Mouse (Mus musculus) liver, postnatal 0 days (tissue): ENCODE measurements around the gene Map3k7cl. TPM values are rescaled to one million over a fixed set of nuclear protein-coding genes. Genes with fewer than 3 reads are reported as not detected.
A peak's percentile ranks its signal among the peaks of the same experiment; 100 is the strongest.

ENCODE experiments used
- ATAC-seq: fragments of 200-750 bp; cut with Nextera tagmentation; 2 replicates; pipeline ENCODE4 v1.8.0; 2017; ENCODE audit warnings: mild to moderate bottlenecking, moderate library complexity
- DNase-seq: peaks from one replicate; pipeline ENCODE4 v3.0.0-alpha.2; 2016
- H3K27ac ChIP-seq: fragments of 300-500 bp; sonication (generic); 2 replicates; pipeline ENCODE4 v1.5.1; 2014; ENCODE audit warnings: antibody characterized with exemption, moderate library complexity, mild to moderate bottlenecking, low read depth
- H3K27me3 ChIP-seq: fragments of 300-500 bp; sonication (generic); 2 replicates; pipeline ENCODE4 v1.6.1; 2014; ENCODE audit warnings: low read length, control low read depth, mixed read lengths; ENCODE audit not compliant: insufficient read depth
- H3K36me3 ChIP-seq: fragments of 300-500 bp; sonication (generic); replicated peaks from 2 replicates; pipeline ENCODE4 v1.6.1; 2014; ENCODE audit warnings: mild to moderate bottlenecking, control low read depth, low read length, moderate library complexity, mixed read lengths; ENCODE audit not compliant: insufficient read depth
- H3K4me1 ChIP-seq: fragments of 300-500 bp; sonication (generic); 2 replicates; pipeline ENCODE4 v1.6.1; 2014; ENCODE audit warnings: antibody characterized with exemption, mild to moderate bottlenecking, control low read depth; ENCODE audit not compliant: insufficient read depth
- H3K4me2 ChIP-seq: fragments of 300-500 bp; sonication (generic); 2 replicates; pipeline ENCODE4 v1.6.1; 2014; ENCODE audit warnings: low read depth, mild to moderate bottlenecking, low read length, moderate library complexity, mixed read lengths
- H3K4me3 ChIP-seq: fragments of 300-500 bp; sonication (generic); 2 replicates; pipeline ENCODE4 v1.5.1; 2014; ENCODE audit warnings: low read depth, low read length
- H3K9ac ChIP-seq: fragments of 300-500 bp; sonication (generic); replicated peaks from 2 replicates; pipeline ENCODE4 v1.6.1; 2014; ENCODE audit warnings: mild to moderate bottlenecking, moderate library complexity
- H3K9me3 ChIP-seq: fragments of 300-500 bp; sonication (generic); 2 replicates; pipeline ENCODE4 v1.6.1; 2016; ENCODE audit warnings: mild to moderate bottlenecking, control low read depth, low read length, mixed read lengths
- CTCF ChIP-seq: sonication (generic); IDR thresholded peaks from 2 replicates; pipeline ENCODE4 v1.5.1; 2016; ENCODE audit warnings: antibody characterized with exemption, low read depth
- EP300 ChIP-seq: IDR thresholded peaks from 2 replicates; pipeline ENCODE4 v1.6.1; 2016; ENCODE audit warnings: antibody characterized with exemption, low read depth, mild to moderate bottlenecking
- WGBS: fragments of 180-500 bp; shearing (Covaris S2); extraction: QIAGEN DNeasy Blood & Tissue Kit; methylation state at CpG from one replicate; pipeline ENCODE4 v1.1.7; 2014; ENCODE audit not compliant: insufficient replicate concordance; 5-methylcytosine and 5-hydroxymethylcytosine counted together
- polyA plus RNA-seq: library from polyadenylated mRNA; unstranded; fragments of >200 nt; fragmentation: Nextera tagmentation; extraction: Ambion mirVana; gene quantifications from 2 replicates; pipeline ENCODE4 v1.2.1, GENCODE M21; 2015

Gene Map3k7cl
- 0.08 TPM in 1 of 2 replicates, not detected in the other for polyA plus RNA-seq

DNA sequence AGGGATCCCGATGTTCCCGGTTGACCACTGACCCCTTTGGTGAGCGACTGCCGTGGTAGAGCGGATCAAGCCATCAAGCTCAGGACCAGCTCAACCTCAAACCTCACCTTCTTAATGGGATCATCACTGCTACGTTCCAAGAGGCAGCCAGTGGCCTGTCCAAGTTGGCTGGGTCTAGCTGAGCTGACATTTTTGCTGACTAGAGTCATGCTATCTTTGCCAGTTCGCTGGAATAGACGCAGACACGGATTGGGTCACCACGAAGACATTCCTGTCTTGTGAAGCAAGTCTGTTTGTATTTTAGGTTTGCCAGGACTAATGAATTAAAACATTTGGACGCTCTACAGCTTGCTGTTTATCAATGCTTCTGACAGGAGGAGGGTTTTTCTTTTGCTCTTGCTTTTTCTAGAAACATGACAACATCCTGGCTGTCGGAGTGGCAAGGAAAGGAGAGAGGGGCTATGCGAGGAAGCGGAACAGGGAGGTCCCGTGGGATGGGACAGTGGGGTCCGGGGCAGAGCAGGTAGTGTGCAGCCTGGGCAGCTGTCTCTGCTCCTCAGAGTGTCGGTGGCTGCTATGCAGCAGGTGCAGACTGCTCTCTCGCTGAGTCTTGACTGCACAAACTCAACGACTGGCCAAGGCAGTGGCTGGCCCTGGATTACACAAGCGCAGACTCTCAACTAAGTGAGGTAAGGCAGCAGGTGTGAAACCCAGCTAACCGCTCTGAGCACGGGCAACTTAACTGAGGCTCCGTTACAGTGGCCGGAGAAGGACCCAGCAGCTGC, at the start of gene Map3k7cl:
TSS of gene Map3k7cl (plus strand) at position 424 of the 785 bp plus-strand sequence.
- ATAC-seq (no peak), DNase-seq (no peak)
- Histone ChIP-seq H3K27me3 (no peaks in the 10 kb centered on the region), H3K4me3 (no peak within 1 kb of the TSS), H3K4me1 (no peaks in the 10 kb centered on the region), H3K4me2 (no peak within 1 kb of the TSS), H3K9me3 (no peaks in the 10 kb centered on the region), H3K9ac (no peak within 1 kb of the TSS), H3K27ac (no peak within 1 kb of the TSS), H3K36me3 (no peaks in the 10 kb centered on the region)
- 77% methylated on average over 24 of the region's 24 CpGs for WGBS
- TF ChIP-seq EP300 (no peak), CTCF (no peak)

DNA sequence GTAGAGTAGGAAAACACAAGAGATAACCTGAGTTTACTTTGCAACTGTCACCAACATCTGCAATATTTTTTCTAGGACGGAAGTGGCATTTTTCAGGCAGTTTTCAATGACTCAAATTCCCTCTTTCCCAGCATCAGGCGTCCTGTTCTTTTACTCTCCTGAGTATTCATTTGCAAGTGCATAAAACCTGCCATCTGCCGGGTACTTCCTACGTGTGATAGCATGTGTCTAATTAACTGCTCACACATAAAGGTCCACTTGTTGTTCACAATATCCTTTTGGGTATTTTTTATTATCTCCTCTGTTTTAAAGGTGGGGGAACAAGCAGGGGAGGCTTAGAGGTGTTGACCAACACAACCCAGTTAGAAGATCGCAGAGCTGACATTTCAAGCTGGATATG, 41.4 kb upstream of the Map3k7cl start:
- TF ChIP-seq CTCF (no peak), EP300 (no peak)

DNA sequence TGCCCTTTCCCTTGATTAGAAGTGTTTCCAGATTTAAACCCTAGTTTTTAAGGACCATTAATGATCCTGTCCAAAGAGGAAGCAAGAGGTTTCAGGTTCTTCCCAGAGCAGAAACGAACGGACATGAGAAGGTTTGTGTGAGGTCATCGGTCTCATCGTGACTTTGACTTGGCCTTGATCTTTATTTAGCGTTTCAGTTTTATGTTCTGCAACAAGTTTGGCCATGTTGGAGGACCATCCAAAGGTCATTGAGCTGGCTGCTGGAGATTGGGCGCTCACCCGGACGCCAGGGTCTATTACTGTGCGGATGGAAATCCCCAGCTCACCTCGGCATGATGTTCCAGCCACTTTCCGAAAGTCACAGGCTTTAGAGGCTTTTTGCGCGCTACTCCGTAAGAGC, 40.8 kb upstream of the Map3k7cl start:
- TF ChIP-seq CTCF (no peak), EP300 (no peak)
- no peak overlapping the region for H3K27ac ChIP-seq
- no peak for DNase-seq
- no peak overlapping the region for H3K4me2 ChIP-seq
- WGBS: 82% methylated on average over 14 of the region's 14 CpGs
- no peak overlapping the region for H3K9ac ChIP-seq
- H3K9me3 ChIP-seq: no peaks in the 10 kb centered on the region
- ATAC-seq: no peak
- H3K4me1 ChIP-seq: no peaks in the 10 kb centered on the region
- no peaks in the 10 kb centered on the region for H3K36me3 ChIP-seq
- H3K27me3 ChIP-seq: no peaks in the 10 kb centered on the region
- no peak overlapping the region for H3K4me3 ChIP-seq

More for the DNA sequence above, 41.4 kb upstream of the Map3k7cl start:
- Histone ChIP-seq H3K4me3 (no peak overlapping the region), H3K27ac (no peak overlapping the region), H3K4me1 (no peaks in the 10 kb centered on the region), H3K27me3 (no peaks in the 10 kb centered on the region), H3K9me3 (no peaks in the 10 kb centered on the region), H3K9ac (no peak overlapping the region), H3K36me3 (no peaks in the 10 kb centered on the region), H3K4me2 (no peak overlapping the region)
- DNase-seq: no peak
- WGBS: 78% methylated on average over 5 of the region's 5 CpGs
- ATAC-seq: no peak

DNA sequence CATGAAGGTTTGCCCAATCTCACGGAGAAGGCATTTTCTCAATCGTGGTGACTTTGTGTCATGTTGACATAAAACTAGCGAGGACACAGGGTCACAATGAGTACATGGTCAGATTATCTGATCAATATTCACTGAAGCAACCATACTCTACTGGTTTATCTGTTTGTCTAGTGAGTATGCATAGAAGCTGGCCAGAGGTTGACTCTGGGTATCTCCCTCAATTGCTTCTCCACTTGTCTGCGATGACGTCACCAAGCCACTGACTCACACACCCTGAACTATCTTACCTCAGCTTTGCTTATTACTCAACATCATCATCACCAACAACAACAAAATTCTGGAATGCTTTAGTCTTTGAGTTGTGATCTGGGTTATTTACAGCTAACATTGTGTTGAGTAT, 28.9 kb upstream of the Map3k7cl start:
- Histone ChIP-seq H3K36me3 (no peaks in the 10 kb centered on the region), H3K4me3 (no peak overlapping the region), H3K9me3 (no peaks in the 10 kb centered on the region), H3K9ac (no peak overlapping the region), H3K27ac (peak overlapping the region; percentile 72), H3K4me2 (no peak overlapping the region), H3K27me3 (no peaks in the 10 kb centered on the region), H3K4me1 (peaks cover 4% of the 10 kb centered on the region; the same call in 1 of the 2 replicates)
- TF ChIP-seq EP300: peak; percentile 52; the same call in 1 of the 2 replicates
- TF ChIP-seq CTCF: no peak
- peak; percentile 48 for DNase-seq
- WGBS: 60% methylated on average over 5 of the region's 5 CpGs
- ATAC-seq: peak; percentile 96

DNA sequence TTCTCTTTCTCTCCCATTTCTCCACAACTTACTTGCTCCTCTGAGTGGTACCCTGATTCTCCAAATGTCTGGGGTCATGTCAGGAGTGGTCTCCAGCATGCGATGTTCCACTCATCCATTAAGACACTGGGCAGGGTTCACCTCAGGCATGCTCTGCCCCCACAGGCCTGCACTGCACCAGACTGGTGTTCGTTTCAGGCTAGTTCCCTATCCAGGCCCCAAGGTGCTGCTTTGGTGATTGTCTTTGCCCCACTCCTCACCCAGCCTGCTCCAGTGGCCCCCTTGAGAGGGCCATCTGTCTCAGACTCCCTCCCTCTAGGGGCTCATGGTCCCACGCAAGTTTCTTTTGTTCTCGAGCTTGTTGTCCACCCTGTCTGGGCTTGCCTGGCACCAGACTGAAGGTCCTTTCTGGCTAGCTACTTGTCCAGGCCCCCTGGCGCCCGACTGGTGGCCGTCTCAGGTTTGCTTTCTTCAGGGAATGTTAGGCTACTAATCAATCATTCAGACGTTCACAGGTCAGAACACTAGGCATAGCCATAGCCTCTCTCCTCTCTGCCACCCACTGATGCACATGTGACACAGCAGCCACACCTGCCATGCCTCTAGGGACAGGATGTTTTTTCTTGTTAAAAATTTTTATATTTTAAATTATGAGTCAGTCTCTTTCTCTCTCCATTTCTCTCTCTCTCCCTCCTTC, 25.4 kb upstream of the Map3k7cl start:
- H3K9me3 ChIP-seq: no peaks in the 10 kb centered on the region
- no peaks in the 10 kb centered on the region for H3K36me3 ChIP-seq
- no peak for TF ChIP-seq EP300
- TF ChIP-seq CTCF: no peak
- no peak overlapping the region for H3K4me3 ChIP-seq
- no peak overlapping the region for H3K9ac ChIP-seq
- peaks cover 4% of the 10 kb centered on the region; the same call in 1 of the 2 replicates for H3K4me1 ChIP-seq
- H3K4me2 ChIP-seq: no peak overlapping the region
- H3K27ac ChIP-seq: no peak overlapping the region
- 58% methylated on average over 8 of the region's 8 CpGs for WGBS
- H3K27me3 ChIP-seq: no peaks in the 10 kb centered on the region
- DNase-seq (no peak), ATAC-seq (no peak)

DNA sequence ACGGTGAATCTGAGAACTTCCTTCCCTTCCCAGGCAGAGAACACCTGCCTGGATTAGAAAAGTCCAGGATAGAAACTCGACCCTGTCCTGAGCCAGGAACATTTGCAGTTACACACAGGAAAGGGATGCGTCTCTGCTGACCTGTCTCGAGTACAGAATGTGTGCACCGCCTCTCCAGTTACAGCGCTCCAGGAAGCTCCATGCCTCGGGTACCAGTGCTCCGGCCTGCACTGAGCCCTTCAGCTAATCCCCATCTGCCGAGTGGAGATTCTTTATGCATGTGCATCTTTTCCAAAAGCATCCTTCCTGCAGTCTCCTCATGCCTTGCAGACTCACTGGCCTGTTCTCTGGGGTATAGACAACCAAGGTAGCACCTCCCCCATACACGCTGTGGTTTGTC, 24.4 kb upstream of the Map3k7cl start:
- Histone ChIP-seq H3K4me2 (no peak overlapping the region), H3K27me3 (no peaks in the 10 kb centered on the region), H3K4me1 (peaks cover 4% of the 10 kb centered on the region; the same call in 1 of the 2 replicates), H3K27ac (no peak overlapping the region), H3K9me3 (no peaks in the 10 kb centered on the region), H3K36me3 (no peaks in the 10 kb centered on the region), H3K9ac (no peak overlapping the region), H3K4me3 (no peak overlapping the region)
- DNase-seq (no peak), ATAC-seq (no peak)
- WGBS: 61% methylated on average over 10 of the region's 10 CpGs
- TF ChIP-seq CTCF: no peak
